Mouse (Mus musculus): ENCODE results near the gene Gm5039. TPM values are rescaled to one million over a fixed set of nuclear protein-coding genes. Genes with fewer than 3 reads are reported as not detected.
"Not testable (repeated sequence)": the region's sequence is repeated elsewhere in the genome, so short reads cannot be mapped to it uniquely, and the experiment has no call there.

The Gm5039 gene
- polyA plus RNA-seq, 1 experiment = not detected

DNA sequence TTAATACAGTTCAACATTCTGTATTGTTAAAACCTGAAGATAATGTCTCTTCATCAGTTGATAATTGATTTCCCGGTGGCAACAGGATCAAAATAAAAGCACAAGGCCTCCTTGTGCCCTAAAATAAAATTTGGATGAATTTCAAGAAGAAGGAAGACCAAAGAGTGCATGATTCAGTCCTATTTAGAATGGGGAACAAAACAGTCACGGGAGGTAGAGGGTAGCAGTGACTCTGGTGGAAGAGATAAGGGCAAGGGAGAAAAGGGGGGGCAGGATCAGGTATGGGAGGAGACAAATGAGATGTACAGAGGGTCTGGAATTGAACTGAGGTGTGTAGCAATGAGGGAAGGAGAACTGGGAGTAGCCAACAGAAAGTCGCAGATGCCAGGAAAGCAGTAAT lies 9.3 kb downstream of the Gm5039 start:
- Histone ChIP-seq H3K4me1 (ENCODE audit: control insufficient read depth, insufficient read depth, low read length) (no peaks in the 10 kb centered on the region), H3K4me3 (replicated peaks; ENCODE audit: extremely low read depth, low read depth, low read length) (no peak overlapping the region)
- DNase-seq = no peak
- TF ChIP-seq POLR2A (IDR thresholded peaks at IDR 0.05; ENCODE audit: borderline replicate concordance, extremely low read depth, low read depth, low read length) = no peak
- TF ChIP-seq CTCF (IDR thresholded peaks at IDR 0.05; ENCODE audit: insufficient read depth, low read length) = no peak
- WGBS = 68% methylated on average over 3 of the region's 3 CpGs

DNA sequence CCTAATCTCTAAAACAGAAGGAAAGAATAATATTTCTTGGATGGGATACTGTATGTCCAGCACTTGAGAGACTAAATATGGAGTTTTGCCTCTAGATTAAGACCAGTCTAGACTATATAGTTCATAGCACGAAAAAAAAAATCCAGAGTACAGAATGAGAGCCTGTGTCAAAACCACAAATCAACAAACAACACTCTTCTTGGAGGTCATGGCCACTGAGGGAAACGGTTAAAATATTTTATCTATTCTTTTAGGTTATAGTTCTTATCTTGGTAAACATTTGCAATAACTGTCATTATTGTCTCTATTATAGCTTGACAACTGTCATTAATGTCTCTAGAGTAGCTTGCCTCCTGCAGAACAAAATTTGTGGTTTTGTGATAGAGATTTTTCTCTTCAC lies 26.7 kb downstream of the Gm5039 start:
- H3K4me1 ChIP-seq (ENCODE audit: control insufficient read depth, insufficient read depth, low read length); H3K4me3 ChIP-seq (replicated peaks; ENCODE audit: extremely low read depth, low read depth, low read length); DNase-seq: not testable (repeated sequence)
- 48% methylated on average over 2 of the region's 2 CpGs for WGBS

DNA sequence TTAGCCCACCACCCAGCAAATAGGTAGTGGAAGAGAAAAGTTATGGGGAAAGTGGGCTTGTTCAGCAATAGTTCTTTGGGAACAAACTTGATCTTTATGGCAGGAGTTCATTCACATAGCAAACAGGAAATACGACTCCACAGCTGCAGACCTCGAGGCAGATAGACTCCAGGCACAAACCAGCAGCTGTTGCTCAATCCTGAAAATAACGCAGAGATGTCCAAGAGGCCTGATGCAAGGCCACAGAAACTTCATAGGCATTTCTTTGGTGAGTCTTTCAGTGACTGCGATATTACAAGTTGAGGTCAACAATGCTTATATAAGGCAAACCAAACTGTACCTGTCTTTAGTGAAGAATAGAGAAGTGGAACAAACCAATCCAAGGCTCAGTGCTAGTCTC lies 30.7 kb downstream of the Gm5039 start:
- not testable (repeated sequence) for H3K4me3 ChIP-seq (replicated peaks; ENCODE audit: extremely low read depth, low read depth, low read length); DNase-seq; H3K4me1 ChIP-seq (ENCODE audit: control insufficient read depth, insufficient read depth, low read length)
- WGBS = 56% methylated on average over 4 of the region's 4 CpGs

DNA sequence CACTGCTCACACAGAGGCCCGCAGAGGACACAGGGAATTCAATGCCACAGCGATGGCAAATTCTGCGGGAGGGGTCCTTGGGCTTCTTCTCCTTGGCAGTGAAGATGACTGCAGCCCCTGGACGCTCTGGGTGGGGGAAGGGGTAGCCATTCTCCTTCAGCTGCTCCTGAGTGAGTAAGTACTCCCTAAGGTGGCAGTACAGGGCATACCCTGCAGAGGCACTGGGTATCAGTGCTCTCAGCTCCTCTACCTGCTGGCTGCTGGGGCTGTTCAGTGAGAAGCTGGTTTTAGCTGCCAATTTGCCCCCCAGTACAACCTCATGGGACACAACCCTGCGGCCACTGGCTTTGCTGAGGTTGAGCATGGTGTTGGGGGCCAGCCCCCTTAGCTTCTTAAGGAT lies 38.6 kb downstream of the Gm5039 start:
- H3K4me3 ChIP-seq (replicated peaks; ENCODE audit: extremely low read depth, low read depth, low read length); DNase-seq; H3K4me1 ChIP-seq (ENCODE audit: control insufficient read depth, insufficient read depth, low read length): not testable (repeated sequence)
- 81% methylated on average over 5 of the region's 5 CpGs for WGBS

DNA sequence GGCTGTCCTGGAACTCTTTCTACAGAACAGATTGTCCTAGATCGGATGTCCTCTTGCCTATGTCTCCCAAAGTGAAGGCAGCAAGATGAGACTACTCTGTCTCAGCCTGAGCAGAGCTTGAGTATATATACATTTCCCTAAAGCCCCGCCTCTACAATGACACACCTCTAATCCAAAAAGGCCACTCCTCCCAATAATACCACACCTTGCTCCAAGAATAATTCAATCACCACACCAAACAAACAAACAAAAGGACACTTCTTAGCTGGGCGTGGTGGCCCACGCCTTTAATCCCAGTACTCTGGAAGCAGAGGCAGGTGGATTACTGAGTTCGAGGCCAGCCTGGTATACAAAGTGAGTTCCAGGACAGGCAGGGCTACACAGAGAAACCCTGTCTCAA lies 49.4 kb downstream of the Gm5039 start, which contains the start of gene Gm5662:
Gm5662 (minus strand) TSS at position 101 of the 400 bp plus-strand sequence.
- DNase-seq; H3K4me1 ChIP-seq (ENCODE audit: control insufficient read depth, insufficient read depth, low read length); H3K4me3 ChIP-seq (replicated peaks; ENCODE audit: extremely low read depth, low read depth, low read length): not testable (repeated sequence)
- 78% methylated on average over 5 of the region's 5 CpGs for WGBS

Other genes starting within 250 kb of the Gm5039 start
- gene Gm16368, start 240.3 kb downstream of the Gm5039 start, polyA plus RNA-seq (2012; rRNA removed) = not detected in 2 replicates
- not detected in 2 replicates for gene Gm10436, start 141.9 kb downstream of the Gm5039 start, polyA plus RNA-seq (2012; rRNA removed)
- not detected in 2 replicates for gene Gm8332, start 73.9 kb downstream of the Gm5039 start, polyA plus RNA-seq (2012; rRNA removed)
- gene Gm5662, start 49.5 kb downstream of the Gm5039 start, polyA plus RNA-seq (2012; rRNA removed) = not detected in 2 replicates
- 16.3 and 20.3 TPM in 2 replicates for gene Adck1, start 36.5 kb upstream of the Gm5039 start, polyA plus RNA-seq (2012; rRNA removed)

Measured in lung, adult 2 months (tissue).